Mouse (Mus musculus): ENCODE results near the gene Rock2. TPM values are rescaled to one million over a fixed set of nuclear protein-coding genes. Genes with fewer than 3 reads are reported as not detected.

The Rock2 gene
- total RNA-seq, 2 experiments from 2014 or later = 59.4 to 89.8 TPM

GRCm38 (mm10) chr12:16872006-16872405 is 22.7 kb upstream of the Rock2 start:
- no peak for DNase-seq

GRCm38 (mm10) chr12:16872926-16873464 is 21.7 kb upstream of the Rock2 start:
- DNase-seq = no peak

GRCm38 (mm10) chr12:16873549-16873948 is 21.1 kb upstream of the Rock2 start:
- no peak for DNase-seq

GRCm38 (mm10) chr12:16874086-16874485 is 20.6 kb upstream of the Rock2 start:
- DNase-seq = peak; percentile 76

GRCm38 (mm10) chr12:16875269-16875668 is 19.4 kb upstream of the Rock2 start:
- DNase-seq = no peak

GRCm38 (mm10) chr12:16875678-16876077 is 19.0 kb upstream of the Rock2 start:
- no peak for DNase-seq

- DNase-seq = no peak
Measured at GRCm38 (mm10) chr12:16876667-16877066, 18.0 kb upstream of the Rock2 start.

GRCm38 (mm10) chr12:16877141-16877540 is 17.6 kb upstream of the Rock2 start:
- no peak for DNase-seq

- no peak for DNase-seq
Measured at GRCm38 (mm10) chr12:16877679-16878078, 17.0 kb upstream of the Rock2 start.

- no peak for DNase-seq
Measured at GRCm38 (mm10) chr12:16879369-16879768, 15.3 kb upstream of the Rock2 start.

GRCm38 (mm10) chr12:16880077-16880476 is 14.6 kb upstream of the Rock2 start:
- DNase-seq = no peak

GRCm38 (mm10) chr12:16882442-16882841 is 12.3 kb upstream of the Rock2 start:
- no peak for DNase-seq

- peak; percentile 81 for DNase-seq
Measured at GRCm38 (mm10) chr12:16883111-16883510, 11.6 kb upstream of the Rock2 start.

- DNase-seq = no peak
Measured at GRCm38 (mm10) chr12:16884534-16884933, 10.2 kb upstream of the Rock2 start.

GRCm38 (mm10) chr12:16886354-16886753 is 8.3 kb upstream of the Rock2 start:
- no peak for DNase-seq

- no peak for DNase-seq
Measured at GRCm38 (mm10) chr12:16893039-16893438, 1.7 kb upstream of the Rock2 start.

- DNase-seq = no peak
Measured at GRCm38 (mm10) chr12:16893656-16894395, 869 bp upstream of the Rock2 start.

GRCm38 (mm10) chr12:16895221-16895928 is 680 bp downstream of the Rock2 start:
- DNase-seq = peak; percentile 55

GRCm38 (mm10) chr12:16896073-16896789 is 1.5 kb downstream of the Rock2 start:
- no peak for DNase-seq

- DNase-seq = no peak
Measured at GRCm38 (mm10) chr12:16897225-16897624, 2.5 kb downstream of the Rock2 start.

GRCm38 (mm10) chr12:16898221-16898620 is 3.5 kb downstream of the Rock2 start:
- no peak for DNase-seq

GRCm38 (mm10) chr12:16898790-16899189 is 4.1 kb downstream of the Rock2 start:
- DNase-seq = no peak

Measured in gastrocnemius, postnatal 25 days (tissue).